Mouse (Mus musculus): ENCODE measurements around the gene Ndufa4l2. TPM values are rescaled to one million over a fixed set of nuclear protein-coding genes. Genes with fewer than 3 reads are reported as not detected.
A peak's percentile ranks its signal among the peaks of the same experiment; 100 is the strongest.

The Ndufa4l2 gene
- total and polyA plus RNA-seq, 3 experiments: 21.8 to 26.6 TPM; not detected in 1

DNA sequence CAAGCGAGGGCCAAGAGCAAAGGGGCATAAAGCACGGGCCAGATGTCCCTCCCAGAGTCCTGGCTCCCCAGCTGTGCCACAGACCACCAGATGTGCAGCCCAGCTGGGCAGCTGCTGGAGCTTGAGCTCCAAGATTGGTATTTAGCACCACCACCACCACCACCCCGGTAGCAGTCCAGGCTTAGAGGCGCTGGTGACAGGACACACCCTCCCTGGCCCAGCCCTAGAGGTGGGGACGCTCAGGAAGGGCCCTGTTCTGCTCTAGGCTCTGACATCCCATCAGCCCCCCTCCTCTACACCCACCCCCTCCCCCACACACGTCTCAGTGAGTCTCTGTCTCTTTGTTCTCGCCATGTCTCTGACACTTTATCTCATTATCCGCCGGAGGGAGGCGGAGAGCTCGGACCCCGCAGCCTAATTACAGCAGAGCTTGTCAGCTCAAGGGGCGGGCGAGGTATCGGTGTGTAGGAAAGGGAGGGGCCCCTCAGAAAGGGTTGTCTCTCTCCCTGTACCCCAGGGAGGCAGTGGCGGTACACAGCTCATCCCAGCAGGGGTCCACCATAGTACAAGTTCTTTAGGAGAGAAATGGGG is 1.2 kb upstream of the Ndufa4l2 start (continued):
- TF ChIP-seq MAX (IDR thresholded peaks at IDR 0.05; ENCODE audit: low read length) (no peak), MAFK (IDR thresholded peaks at IDR 0.05; ENCODE audit: borderline replicate concordance, low read depth, low read length) (no peak), POLR2AphosphoS2 (IDR thresholded peaks at IDR 0.05; ENCODE audit: low read length) (no peak), UBTF (IDR thresholded peaks at IDR 0.05; ENCODE audit: borderline replicate concordance, insufficient read depth, low read depth, low read length) (no peak), ELF1 (IDR thresholded peaks at IDR 0.05; ENCODE audit: low read depth, low read length) (peak; percentile 32; the same call in 1 of the 2 replicates), GATA1 (IDR thresholded peaks at IDR 0.05; ENCODE audit: low read depth, low read length) (no peak), HCFC1 (IDR thresholded peaks at IDR 0.05; ENCODE audit: low read depth, low read length) (peak; percentile 71), JUND (IDR thresholded peaks at IDR 0.05; ENCODE audit: low read depth, low read length) (no peak), MEF2A (IDR thresholded peaks at IDR 0.05; ENCODE audit: extremely low read depth, insufficient replicate concordance, low read depth, low read length, poor library complexity, severe bottlenecking) (no peak), POLR2AphosphoS5 (IDR thresholded peaks at IDR 0.05; ENCODE audit: borderline replicate concordance, low read depth, low read length) (no peak), CHD1 (IDR thresholded peaks at IDR 0.05; ENCODE audit: low read depth, low read length) (no peak), MXI1 (IDR thresholded peaks at IDR 0.05; ENCODE audit: low read depth, low read length) (no peak)

DNA sequence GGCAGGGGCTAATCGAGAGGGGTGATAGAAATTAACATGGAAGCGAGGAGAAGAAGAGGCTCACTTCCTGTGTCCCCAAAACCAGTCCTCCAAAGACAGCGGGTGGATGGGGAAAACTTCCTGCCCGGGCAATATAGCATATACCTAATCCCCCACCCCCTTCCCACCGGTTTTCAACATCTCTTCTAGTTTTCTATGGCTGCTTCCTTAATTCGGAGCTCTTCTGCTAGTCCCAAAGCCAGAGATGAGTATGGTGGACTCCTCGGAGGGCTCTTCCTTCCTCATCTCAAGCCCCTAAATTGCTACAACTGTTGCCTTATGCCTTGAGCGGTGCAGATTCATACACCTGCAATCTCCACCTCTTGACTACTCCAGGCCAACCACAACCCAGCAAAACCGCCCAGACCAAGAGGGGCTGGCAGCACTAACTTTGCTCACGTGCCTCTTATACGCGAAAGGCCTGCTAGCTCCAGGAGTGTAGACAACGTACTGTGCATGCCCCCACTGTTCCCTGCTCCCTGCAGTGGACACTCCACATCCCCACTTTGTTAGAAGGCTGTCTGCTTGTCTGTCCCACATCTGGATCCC is 562 bp upstream of the Ndufa4l2 start:
- peak overlapping the region; percentile 45 to 56 for H3K4me3 ChIP-seq (ENCODE audit: control insufficient read depth in 1 of 2, insufficient read depth in 1 of 2, low read depth in 2 of 2, low read length in 2 of 2)
- peaks cover 0 to 12% of the 10 kb centered on the region in 2 experiments; a peak in 2 of 4 replicates for H3K36me3 ChIP-seq (ENCODE audit: control insufficient read depth in 1 of 2, insufficient read depth in 2 of 2, low read length in 2 of 2)
- H3K79me2 ChIP-seq (ENCODE audit: control insufficient read depth, insufficient read depth, low read length, poor library complexity): peaks cover under 1% of the 10 kb centered on the region
- no peaks in the 10 kb centered on the region for H3K27me3 ChIP-seq (ENCODE audit: control insufficient read depth in 1 of 2, insufficient read depth in 2 of 2, low read length in 2 of 2)
- no peaks in the 10 kb centered on the region for H3K9me3 ChIP-seq (replicated peaks; ENCODE audit: insufficient read depth, low read length)
- TF ChIP-seq RAD21 (IDR thresholded peaks at IDR 0.05; ENCODE audit: low read depth, low read length) (no peak), NELFE (IDR thresholded peaks at IDR 0.05; ENCODE audit: low read depth, low read length) (peak; percentile 29; the same call in 1 of the 2 replicates), UBTF (IDR thresholded peaks at IDR 0.05; ENCODE audit: borderline replicate concordance, insufficient read depth, low read depth, low read length) (0 out of 2 replicates have a peak, but pooled peaks have one; percentile 49), NRF1 (IDR thresholded peaks at IDR 0.05; ENCODE audit: insufficient read depth, low read depth, low read length, poor library complexity, severe bottlenecking) (no peak), ZKSCAN1 (IDR thresholded peaks at IDR 0.05; ENCODE audit: low read depth, low read length) (no peak), GATA1 (IDR thresholded peaks at IDR 0.05; ENCODE audit: low read depth, low read length) (no peak), MAZ (IDR thresholded peaks at IDR 0.05; ENCODE audit: low read depth, low read length) (no peak), CHD2 (IDR thresholded peaks at IDR 0.05; ENCODE audit: low read length) (no peak), ZNF384 (IDR thresholded peaks at IDR 0.05; ENCODE audit: low read depth, low read length) (no peak), USF1 (IDR thresholded peaks at IDR 0.05; ENCODE audit: low read depth, low read length) (peak; percentile 73; the same call in 1 of the 2 replicates), BHLHE40 (IDR thresholded peaks at IDR 0.05; ENCODE audit: borderline replicate concordance, low read depth, low read length) (peak; percentile 92), MAFK (IDR thresholded peaks at IDR 0.05; ENCODE audit: borderline replicate concordance, low read depth, low read length) (no peak), TBP (IDR thresholded peaks at IDR 0.05; ENCODE audit: low read depth, low read length) (0 out of 2 replicates have a peak, but pooled peaks have one; percentile 14), JUND (IDR thresholded peaks at IDR 0.05; ENCODE audit: low read depth, low read length) (no peak)
- DNase-seq (ENCODE audit: low read depth, low spot score): peak; percentile 74
- H3K27ac ChIP-seq (ENCODE audit: control insufficient read depth, low read depth, low read length): peak overlapping the region; percentile 83
- H3K9ac ChIP-seq (ENCODE audit: control insufficient read depth, low read depth, low read length, poor library complexity, severe bottlenecking): peak overlapping the region; percentile 65
- H3K4me1 ChIP-seq (ENCODE audit: control insufficient read depth in 1 of 2, insufficient read depth in 2 of 2, low read length in 2 of 2): peaks cover 0 to 35% of the 10 kb centered on the region in 2 experiments; a peak in 3 of 4 replicates
